Mouse (Mus musculus) hindbrain, embryonic 10.5 days (tissue): ENCODE results near the gene Adamts7. TPM values are rescaled to one million over a fixed set of nuclear protein-coding genes. Genes with fewer than 3 reads are reported as not detected.

Source experiments
- DNase-seq: peaks from one replicate; pipeline ENCODE4 v3.0.0-alpha.2; 2017; ENCODE audit warnings: low spot score
- H3K27ac ChIP-seq: fragments of 300-500 bp; sonication (generic); 2 replicates; pipeline ENCODE4 v1.5.1; 2016; ENCODE audit warnings: mild to moderate bottlenecking, moderate library complexity
- H3K27me3 ChIP-seq: fragments of 300-500 bp; sonication (generic); 2 replicates; pipeline ENCODE4 v1.6.1; 2016; ENCODE audit warnings: mild to moderate bottlenecking; ENCODE audit not compliant: poor library complexity, insufficient read depth, severe bottlenecking
- H3K36me3 ChIP-seq: fragments of 300-500 bp; sonication (generic); 2 replicates; pipeline ENCODE4 v1.6.1; 2016; ENCODE audit warnings: mild to moderate bottlenecking, moderate library complexity
- H3K4me1 ChIP-seq: fragments of 300-500 bp; sonication (generic); replicated peaks from 2 replicates; pipeline ENCODE4 v1.6.1; 2016; ENCODE audit warnings: mild to moderate bottlenecking
- H3K4me3 ChIP-seq: fragments of 300-500 bp; sonication (generic); 2 replicates; pipeline ENCODE4 v1.5.1; 2016; ENCODE audit warnings: mild to moderate bottlenecking, moderate library complexity
- H3K9me3 ChIP-seq: fragments of 300-500 bp; sonication (generic); 2 replicates; pipeline ENCODE4 v1.6.1; 2016; ENCODE audit warnings: mild to moderate bottlenecking, moderate library complexity
- WGBS: fragments of 180-500 bp; shearing (Covaris S2); methylation state at CpG from one replicate; pipeline ENCODE4 v1.1.7; 2016; 5-methylcytosine and 5-hydroxymethylcytosine counted together
- polyA plus RNA-seq: library from polyadenylated mRNA; unstranded; fragments of >200 nt; fragmentation: Nextera tagmentation; extraction: Ambion mirVana; gene quantifications from 2 replicates; pipeline ENCODE4 v1.2.1, GENCODE M21; 2016

Gene Adamts7
- polyA plus RNA-seq, 1 experiment from 2014 or later, result 16.2 TPM

- 78% methylated on average over 5 of the region's 5 CpGs for WGBS
Observed at GRCm38 (mm10) chr9:90166615-90167014, 3.7 kb downstream of the Adamts7 start.

GRCm38 (mm10) chr9:90169965-90170364 is 7.1 kb downstream of the Adamts7 start:
- H3K27ac ChIP-seq, result no peak overlapping the region
- peaks cover 5% of the 10 kb centered on the region; the same call in 1 of the 2 replicates for H3K4me1 ChIP-seq
- no peak overlapping the region for H3K4me3 ChIP-seq
- no peaks in the 10 kb centered on the region for H3K27me3 ChIP-seq
- no peaks in the 10 kb centered on the region for H3K9me3 ChIP-seq
- peaks cover 41% of the 10 kb centered on the region for H3K36me3 ChIP-seq
- DNase-seq, result no peak
- 77% methylated on average over 4 of the region's 4 CpGs for WGBS

More at GRCm38 (mm10) chr9:90166615-90167014, 3.7 kb downstream of the Adamts7 start:
- no peak for DNase-seq
- peaks cover 7% of the 10 kb centered on the region for H3K36me3 ChIP-seq
- H3K27me3 ChIP-seq, result peaks cover 8% of the 10 kb centered on the region; the same call in 1 of the 2 replicates
- H3K4me1 ChIP-seq, result peaks cover 28% of the 10 kb centered on the region
- H3K4me3 ChIP-seq, result no peak overlapping the region
- H3K9me3 ChIP-seq, result no peaks in the 10 kb centered on the region
- H3K27ac ChIP-seq, result no peak overlapping the region

GRCm38 (mm10) chr9:90171421-90171820 is 8.6 kb downstream of the Adamts7 start:
- no peak for DNase-seq
- H3K4me3 ChIP-seq, result no peak overlapping the region
- no peaks in the 10 kb centered on the region for H3K27me3 ChIP-seq
- H3K4me1 ChIP-seq, result no peaks in the 10 kb centered on the region
- peaks cover 53% of the 10 kb centered on the region for H3K36me3 ChIP-seq
- no peaks in the 10 kb centered on the region for H3K9me3 ChIP-seq
- H3K27ac ChIP-seq, result no peak overlapping the region
- WGBS, result 97% methylated on average over 19 of the region's 19 CpGs

DNA sequence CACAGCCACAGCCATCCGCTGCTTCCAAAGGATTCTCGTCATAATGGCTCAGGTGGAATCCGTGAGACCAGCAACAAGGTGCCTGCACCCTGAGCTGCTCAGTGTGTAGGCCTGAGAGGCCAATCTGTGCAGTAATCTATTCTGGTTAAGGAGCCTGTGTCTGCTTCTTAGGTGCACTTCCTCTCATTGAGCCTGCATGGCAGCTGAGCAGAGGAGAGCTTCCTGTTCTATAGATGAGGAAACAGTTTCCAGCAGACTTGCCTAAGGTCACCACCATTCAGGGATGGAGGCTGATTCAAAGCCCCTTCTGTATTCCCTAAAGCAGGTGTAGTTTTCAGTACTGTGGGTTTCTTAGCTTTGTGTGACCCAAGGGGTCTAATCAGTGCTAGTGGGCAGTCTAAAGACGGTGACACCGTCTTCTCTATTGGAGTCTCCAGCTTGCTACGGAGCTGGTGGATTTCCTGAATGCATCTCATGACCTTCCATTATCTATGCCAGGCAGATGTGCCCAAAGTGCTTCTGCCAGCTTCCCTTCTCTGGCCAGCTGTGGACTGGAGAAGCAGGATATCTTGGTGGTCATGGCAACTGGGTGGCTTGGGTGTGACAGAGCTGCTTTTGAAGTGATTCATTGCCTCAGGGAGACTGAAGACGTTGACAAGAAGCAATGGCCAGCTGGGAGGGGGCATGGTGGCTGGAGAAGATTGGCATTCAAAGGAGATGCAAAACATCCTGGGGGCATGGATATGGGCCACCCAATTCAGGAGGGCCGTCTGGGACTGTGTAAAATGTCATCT is 9.9 kb downstream of the Adamts7 start:
- no peaks in the 10 kb centered on the region for H3K9me3 ChIP-seq
- H3K4me1 ChIP-seq, result no peaks in the 10 kb centered on the region
- WGBS, result 79% methylated on average over 8 of the region's 8 CpGs
- no peak overlapping the region for H3K4me3 ChIP-seq
- peaks cover 63% of the 10 kb centered on the region for H3K36me3 ChIP-seq
- DNase-seq, result no peak
- H3K27me3 ChIP-seq, result no peaks in the 10 kb centered on the region
- H3K27ac ChIP-seq, result no peak overlapping the region

DNA sequence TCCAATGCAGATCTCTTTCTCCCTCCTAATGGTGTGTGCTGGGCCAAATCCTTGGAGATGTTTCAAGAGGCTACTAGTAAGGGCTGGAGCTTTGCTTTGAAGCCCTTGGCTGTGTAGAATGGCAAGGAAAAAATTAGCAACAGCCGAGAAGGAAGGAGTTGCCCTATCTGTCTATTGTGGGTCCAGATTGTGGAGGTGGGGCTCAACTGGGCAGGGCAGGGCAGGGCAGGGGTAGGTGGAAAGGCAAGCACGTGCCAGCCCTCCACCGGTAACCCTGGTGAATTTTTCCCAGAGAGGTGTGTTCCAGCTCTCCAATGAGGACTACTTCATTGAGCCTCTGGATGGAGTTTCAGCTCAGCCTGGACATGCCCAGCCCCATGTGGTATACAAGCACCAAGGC is 10.5 kb downstream of the Adamts7 start:
- WGBS, result 88% methylated on average over 3 of the region's 3 CpGs
- no peak for DNase-seq
- Histone ChIP-seq H3K36me3 (peaks cover 68% of the 10 kb centered on the region), H3K4me1 (no peaks in the 10 kb centered on the region), H3K4me3 (no peak overlapping the region), H3K27ac (no peak overlapping the region), H3K27me3 (no peaks in the 10 kb centered on the region), H3K9me3 (no peaks in the 10 kb centered on the region)

DNA sequence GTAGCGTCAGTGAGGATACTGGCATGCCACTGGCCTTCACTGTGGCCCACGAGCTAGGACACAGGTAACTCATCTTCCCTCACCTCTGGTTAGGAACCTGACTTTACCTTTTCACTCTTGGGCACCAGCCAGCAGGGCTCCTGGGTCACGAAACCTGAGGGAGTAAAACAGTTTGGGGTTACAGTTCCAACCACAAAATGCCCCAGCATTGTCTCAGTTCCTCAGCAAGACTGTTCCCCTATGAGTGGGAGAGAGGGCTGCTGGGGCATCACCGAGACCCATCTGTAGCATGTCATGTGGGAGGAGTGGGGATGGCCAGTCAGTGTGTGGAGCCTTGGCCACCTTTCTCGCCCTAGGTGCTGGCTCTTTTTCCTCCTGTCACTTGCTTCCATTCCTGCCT is 16.5 kb downstream of the Adamts7 start:
- Histone ChIP-seq H3K27ac (no peak overlapping the region; the same call in 1 of the 2 replicates), H3K9me3 (no peaks in the 10 kb centered on the region), H3K36me3 (peaks cover 83% of the 10 kb centered on the region), H3K4me3 (no peak overlapping the region), H3K27me3 (no peaks in the 10 kb centered on the region), H3K4me1 (no peaks in the 10 kb centered on the region)
- WGBS, result 86% methylated on average over 5 of the region's 5 CpGs
- DNase-seq, result no peak

DNA sequence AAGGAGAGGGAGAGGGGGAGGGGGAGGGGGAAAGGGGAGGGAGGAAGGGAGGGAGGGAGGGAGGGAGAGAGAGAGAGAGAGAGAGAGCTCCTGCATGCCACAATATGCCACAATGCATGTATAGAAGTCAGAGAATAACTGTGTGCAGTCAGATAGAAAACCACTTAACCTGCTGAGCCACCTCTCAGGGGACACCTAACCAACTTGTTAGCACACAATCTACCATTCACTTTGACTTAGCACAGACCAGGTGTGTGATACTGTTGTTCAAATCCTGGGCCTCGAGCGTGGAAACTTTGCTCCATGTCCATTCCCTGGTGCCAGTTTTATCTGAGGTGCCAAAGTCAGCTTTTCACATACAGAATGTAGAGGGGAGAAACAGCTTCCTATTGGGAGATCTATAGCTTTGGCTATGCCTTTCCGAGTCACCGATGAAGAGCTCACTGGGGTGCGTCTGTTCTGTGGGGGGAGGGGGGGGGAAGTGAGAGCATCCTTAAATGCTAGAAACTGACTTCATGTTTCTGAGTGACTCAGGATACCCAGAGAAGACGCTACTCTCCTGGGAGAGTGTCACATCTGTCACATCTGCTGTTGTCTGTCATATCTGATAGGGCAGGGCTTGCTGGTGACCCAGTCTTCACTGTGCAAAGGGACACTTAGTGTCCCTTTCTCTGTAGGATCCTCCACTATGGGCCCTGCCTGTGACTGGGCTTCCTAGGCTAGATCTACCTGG is 19.0 kb downstream of the Adamts7 start:
- no peak for DNase-seq
- H3K9me3 ChIP-seq, result no peaks in the 10 kb centered on the region
- no peaks in the 10 kb centered on the region for H3K4me1 ChIP-seq
- 83% methylated on average over 6 of the region's 6 CpGs for WGBS
- H3K36me3 ChIP-seq, result peaks cover 82% of the 10 kb centered on the region
- H3K27ac ChIP-seq, result no peak overlapping the region
- no peak overlapping the region for H3K4me3 ChIP-seq
- H3K27me3 ChIP-seq, result no peaks in the 10 kb centered on the region

- Histone ChIP-seq H3K27me3 (no peaks in the 10 kb centered on the region), H3K9me3 (no peaks in the 10 kb centered on the region), H3K4me3 (no peak overlapping the region), H3K4me1 (no peaks in the 10 kb centered on the region), H3K27ac (no peak overlapping the region), H3K36me3 (peaks cover 82% of the 10 kb centered on the region)
- WGBS, result 86% methylated on average over 18 of the region's 18 CpGs
- DNase-seq, result no peak
Observed at GRCm38 (mm10) chr9:90182636-90183421, 20.0 kb downstream of the Adamts7 start.

DNA sequence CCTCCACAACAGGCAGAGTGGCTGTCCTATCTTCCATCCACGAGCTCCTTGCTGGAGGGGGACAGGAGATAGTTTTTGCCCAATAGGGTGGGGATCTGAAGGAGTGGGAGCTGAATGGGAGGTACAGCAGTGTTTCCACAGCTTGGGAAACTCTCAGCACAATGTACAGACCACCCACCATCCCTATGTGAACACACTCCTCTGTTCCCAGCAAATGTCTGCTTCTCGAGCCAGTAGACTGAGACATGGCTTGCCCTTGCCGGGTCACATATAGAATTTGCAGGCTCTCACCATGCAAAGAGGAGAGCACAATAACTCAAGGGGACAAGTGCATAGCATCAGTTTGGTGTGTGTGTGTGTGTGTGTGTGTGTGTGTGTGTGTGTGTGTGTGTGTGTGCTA is 20.7 kb downstream of the Adamts7 start:
- Histone ChIP-seq H3K4me3 (no peak overlapping the region), H3K36me3 (peaks cover 82% of the 10 kb centered on the region), H3K27ac (no peak overlapping the region), H3K9me3 (no peaks in the 10 kb centered on the region), H3K27me3 (no peaks in the 10 kb centered on the region), H3K4me1 (no peaks in the 10 kb centered on the region)
- DNase-seq, result no peak
- 78% methylated on average over 3 of the region's 3 CpGs for WGBS

- no peak for DNase-seq
- Histone ChIP-seq H3K36me3 (peaks cover 82% of the 10 kb centered on the region), H3K9me3 (no peaks in the 10 kb centered on the region), H3K4me1 (no peaks in the 10 kb centered on the region), H3K4me3 (no peak overlapping the region), H3K27me3 (no peaks in the 10 kb centered on the region), H3K27ac (no peak overlapping the region)
- 85% methylated on average over 8 of the region's 8 CpGs for WGBS
Observed at GRCm38 (mm10) chr9:90184116-90184515, 21.2 kb downstream of the Adamts7 start.

DNA sequence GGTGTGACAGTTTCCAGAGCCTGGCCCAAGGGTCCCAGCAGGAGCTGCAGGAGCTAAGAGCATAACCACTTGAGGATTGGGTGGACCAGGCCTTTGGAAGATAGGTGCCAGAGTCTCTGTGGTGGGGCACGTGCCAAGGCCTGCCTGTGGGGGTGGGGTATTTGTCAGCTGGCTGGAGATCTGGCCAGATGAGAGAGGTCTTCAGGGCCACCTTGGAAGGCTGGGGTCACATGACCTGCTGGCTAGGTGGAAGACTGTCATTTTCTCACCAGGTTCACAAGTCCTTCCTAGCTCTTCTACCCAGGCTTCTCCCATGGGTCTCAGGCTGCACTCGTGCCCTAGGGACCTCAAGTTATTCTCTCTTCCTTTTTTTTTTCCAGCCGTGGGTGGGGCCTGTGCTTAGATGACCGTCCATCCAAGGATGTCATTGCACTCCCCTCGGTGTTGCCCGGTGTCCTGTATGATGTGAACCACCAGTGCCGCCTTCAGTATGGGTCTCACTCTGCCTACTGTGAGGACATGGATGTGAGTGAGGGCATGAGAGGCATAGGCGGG is 22.6 kb downstream of the Adamts7 start:
- H3K4me1 ChIP-seq, result no peaks in the 10 kb centered on the region
- H3K36me3 ChIP-seq, result peaks cover 81% of the 10 kb centered on the region
- H3K9me3 ChIP-seq, result no peaks in the 10 kb centered on the region
- no peak for DNase-seq
- H3K4me3 ChIP-seq, result no peak overlapping the region
- no peaks in the 10 kb centered on the region for H3K27me3 ChIP-seq
- H3K27ac ChIP-seq, result no peak overlapping the region
- 90% methylated on average over 8 of the region's 8 CpGs for WGBS

DNA sequence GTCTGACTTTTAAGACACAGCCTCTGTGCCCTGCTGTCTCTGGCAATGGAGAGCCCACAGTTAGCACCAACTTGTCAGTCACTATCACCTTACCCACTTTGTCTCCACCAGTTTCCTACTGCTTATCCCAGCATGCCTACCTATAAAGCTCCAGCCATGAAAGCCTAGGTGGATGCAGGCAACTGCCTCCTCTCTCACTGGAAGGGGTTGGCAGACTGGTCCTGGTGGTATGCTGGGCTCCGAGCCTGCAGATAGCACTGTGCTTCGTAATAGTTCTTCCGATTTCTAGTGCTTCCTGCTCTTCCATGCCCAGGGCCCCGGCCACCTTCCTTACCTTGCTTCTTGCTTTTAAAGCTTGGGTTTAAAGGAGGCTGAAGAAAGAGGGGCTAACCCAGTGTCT is 26.0 kb downstream of the Adamts7 start:
- peaks cover 94% of the 10 kb centered on the region for H3K36me3 ChIP-seq
- H3K4me3 ChIP-seq, result no peak overlapping the region
- H3K27ac ChIP-seq, result no peak overlapping the region
- H3K4me1 ChIP-seq, result no peaks in the 10 kb centered on the region
- WGBS, result 96% methylated on average over 4 of the region's 4 CpGs
- H3K27me3 ChIP-seq, result no peaks in the 10 kb centered on the region
- no peak for DNase-seq
- no peaks in the 10 kb centered on the region for H3K9me3 ChIP-seq
